Mouse (Mus musculus): ENCODE data around the gene Ksr1.

The Ksr1 gene

GRCm38 (mm10) chr11:79146331-79146767, at the start of gene Ksr1:
Gene Ksr1 (minus strand): TSS chr11:79146407.
- DNase-seq: peak; percentile 93

- peak; percentile 61 for DNase-seq
Measured at GRCm38 (mm10) chr11:79192176-79192575, 46.0 kb upstream of the Ksr1 start.

- no peak for DNase-seq
Measured at GRCm38 (mm10) chr11:79191214-79191613, 45.0 kb upstream of the Ksr1 start.

GRCm38 (mm10) chr11:79190257-79190656, 44.0 kb upstream of the Ksr1 start:
- no peak for DNase-seq

- no peak for DNase-seq
Measured at GRCm38 (mm10) chr11:79188176-79188575, 42.0 kb upstream of the Ksr1 start.

GRCm38 (mm10) chr11:79187291-79187690, 41.1 kb upstream of the Ksr1 start:
- no peak for DNase-seq

DNA sequence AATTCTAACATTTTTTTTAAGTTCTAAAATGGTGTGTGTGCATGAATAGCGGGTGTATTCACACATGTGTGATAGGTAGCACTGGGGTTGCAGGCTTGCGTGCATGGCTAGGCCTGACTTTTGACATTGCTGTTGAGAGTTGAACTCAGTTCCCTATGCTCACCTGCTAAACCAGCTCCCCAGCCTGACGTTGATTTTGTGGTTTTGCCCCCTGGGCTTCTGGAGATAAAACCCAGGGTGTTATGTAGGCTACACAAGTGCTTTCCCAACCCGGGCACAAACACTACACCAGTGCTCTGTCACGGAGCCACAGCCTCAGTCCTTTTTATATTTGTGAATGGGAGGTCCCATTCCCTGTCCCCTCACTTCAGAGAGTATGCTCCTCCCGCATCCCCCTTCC, 39.5 kb upstream of the Ksr1 start:
- DNase-seq: no peak

DNA sequence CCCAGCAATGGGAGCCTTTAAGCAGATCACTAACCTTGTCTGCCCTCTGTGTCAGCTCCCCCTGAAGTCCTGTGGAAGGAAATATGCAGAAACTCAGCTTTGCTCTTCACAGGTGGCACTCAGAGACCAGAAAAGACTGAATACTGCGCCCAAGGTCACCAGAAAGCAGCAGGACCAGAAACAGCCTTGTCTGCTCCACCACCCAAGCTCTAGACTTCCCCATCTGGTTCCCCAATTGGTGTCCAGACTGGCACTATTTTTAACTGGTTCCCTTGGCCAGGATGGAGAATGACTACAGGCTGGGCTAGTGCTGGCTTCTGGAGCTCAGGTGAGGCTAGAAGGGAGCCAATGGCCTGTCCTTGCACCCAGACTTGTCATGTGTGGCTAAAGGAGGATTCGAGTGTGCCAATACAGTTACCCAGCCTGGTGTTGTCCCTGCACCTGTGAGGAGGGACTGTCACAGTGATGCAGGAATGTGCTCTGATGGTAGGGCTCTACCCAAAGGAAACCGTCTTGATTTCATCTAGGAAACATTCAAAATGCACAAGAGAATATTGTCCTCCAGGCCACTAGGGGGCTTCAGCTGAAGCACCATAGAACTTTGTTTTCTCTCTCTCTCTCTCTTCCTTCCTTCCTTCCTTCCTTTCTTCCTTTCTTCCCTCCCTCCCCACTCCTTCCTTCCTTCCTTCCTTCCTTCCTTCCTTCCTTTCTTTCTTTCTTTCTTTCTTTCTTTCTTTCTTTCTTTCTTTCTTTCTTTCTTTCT, 38.1 kb upstream of the Ksr1 start:
- no peak for DNase-seq

- no peak for DNase-seq
Measured at GRCm38 (mm10) chr11:79183400-79183799, 37.2 kb upstream of the Ksr1 start.

DNA sequence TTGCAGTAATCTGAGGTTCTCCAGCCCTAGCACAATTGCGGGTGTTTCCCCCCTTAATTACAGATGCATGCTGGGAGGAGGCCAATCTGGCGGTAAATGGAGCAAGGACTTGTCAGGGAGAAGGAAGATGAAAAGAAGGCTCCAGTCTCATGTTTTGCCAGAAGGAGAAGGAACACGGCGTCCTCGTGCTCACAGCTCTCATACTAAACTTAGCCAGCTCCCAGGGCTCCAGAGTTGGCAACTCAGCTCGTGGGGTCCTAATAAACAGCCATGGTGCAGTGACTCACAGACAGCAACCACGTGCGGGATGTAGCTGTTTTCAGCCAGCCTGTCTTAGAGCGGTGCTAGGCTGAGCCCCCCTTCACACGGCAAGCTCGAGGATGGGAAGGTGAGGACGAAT, 36.7 kb upstream of the Ksr1 start:
- DNase-seq: no peak

DNA sequence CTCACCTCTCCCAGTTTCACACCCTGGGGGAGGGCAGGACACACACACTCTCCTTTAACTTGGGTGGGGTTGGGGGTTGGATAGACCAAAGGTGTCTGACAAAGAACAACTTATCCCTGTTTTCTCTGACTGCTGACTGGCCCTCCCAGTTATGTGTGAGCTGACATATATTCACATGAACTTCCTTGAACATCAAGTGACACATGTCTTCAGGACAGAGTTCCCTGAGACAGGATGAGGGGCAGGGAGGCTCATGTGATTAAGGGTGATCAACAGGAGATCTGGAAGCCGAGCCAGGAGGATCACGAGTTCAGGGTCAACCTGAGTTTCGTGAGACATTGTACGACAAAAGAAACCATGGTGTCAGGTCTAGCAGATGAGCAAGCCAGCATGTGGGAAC, 35.7 kb upstream of the Ksr1 start:
- DNase-seq: no peak

DNA sequence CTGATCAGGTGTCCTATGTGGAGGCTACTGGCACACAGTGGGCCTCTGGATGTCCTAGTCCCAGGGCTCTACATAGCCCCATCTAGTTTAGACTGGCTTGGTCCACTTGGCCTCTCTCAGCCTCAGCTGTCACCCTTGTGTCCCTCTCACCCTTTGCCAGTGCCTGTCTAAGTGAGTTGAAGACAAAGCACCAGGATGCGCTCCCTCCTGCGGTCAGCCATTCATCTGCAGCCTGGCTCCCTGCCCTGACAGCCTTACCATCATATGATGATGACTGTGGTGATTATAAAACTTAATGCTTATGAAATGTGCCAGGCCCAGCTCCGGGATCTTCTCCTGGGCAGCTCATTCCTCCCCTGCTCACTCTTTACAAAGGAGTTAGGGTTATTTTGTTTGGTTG, 30.5 kb upstream of the Ksr1 start:
- no peak for DNase-seq

- no peak for DNase-seq
Measured at GRCm38 (mm10) chr11:79172054-79172453, 25.8 kb upstream of the Ksr1 start.

DNA sequence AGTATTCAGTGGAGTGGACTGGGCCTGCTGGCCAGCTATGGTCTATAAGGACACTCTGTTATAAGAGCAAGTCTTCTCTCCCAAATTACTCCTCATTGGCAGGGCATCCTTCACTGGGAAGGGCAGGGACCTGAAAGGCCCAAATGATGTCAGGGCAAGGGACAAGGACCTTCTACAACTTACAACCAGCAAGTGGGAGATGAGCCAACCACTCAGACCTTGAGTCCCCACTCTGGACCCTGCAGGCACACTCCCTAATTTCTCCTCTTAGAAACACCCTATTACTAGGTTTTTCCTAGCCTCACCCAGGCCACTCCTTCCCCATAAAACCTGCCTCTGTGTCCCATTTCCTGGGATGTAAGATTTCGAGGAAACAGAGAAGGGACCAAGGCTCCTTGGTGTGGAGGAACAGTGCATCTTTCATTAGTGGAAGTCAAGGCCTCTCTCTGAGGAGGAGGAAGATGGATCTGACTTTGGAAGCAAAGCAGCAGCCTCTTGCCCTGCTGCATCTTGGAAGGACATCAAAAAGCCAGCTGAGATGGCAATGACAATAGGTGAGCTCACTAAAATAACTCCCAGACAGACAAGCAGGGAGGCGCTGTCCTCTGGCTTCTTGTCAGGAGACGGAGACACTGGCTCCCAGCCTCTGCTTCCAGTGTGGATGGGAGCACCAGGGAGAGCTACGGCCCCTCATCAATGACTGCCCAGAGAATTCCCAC, 20.5 kb upstream of the Ksr1 start:
- DNase-seq: no peak

GRCm38 (mm10) chr11:79161077-79161758, 15.0 kb upstream of the Ksr1 start:
- DNase-seq: no peak

- DNase-seq: no peak
Measured at GRCm38 (mm10) chr11:79160127-79160526, 13.9 kb upstream of the Ksr1 start.

DNA sequence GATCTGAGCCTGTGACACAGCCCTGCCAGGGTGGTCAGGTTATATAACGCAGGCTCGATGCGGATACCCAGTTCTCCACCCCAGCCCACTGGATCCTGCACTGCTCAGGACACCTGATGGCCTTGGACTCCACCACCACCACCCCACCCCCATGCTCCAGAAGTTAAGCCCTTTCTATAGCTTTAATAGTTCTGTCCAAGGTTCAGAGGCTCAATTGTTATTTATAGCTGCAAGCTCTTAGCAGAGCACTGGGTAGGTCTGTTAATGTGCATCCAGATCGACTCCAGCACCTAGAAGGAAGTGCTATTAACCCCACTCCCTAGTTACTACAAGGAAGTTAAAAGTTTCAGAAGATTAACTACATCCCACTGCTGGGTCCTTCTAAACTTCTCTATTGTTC, 11.5 kb upstream of the Ksr1 start:
- DNase-seq: no peak

DNA sequence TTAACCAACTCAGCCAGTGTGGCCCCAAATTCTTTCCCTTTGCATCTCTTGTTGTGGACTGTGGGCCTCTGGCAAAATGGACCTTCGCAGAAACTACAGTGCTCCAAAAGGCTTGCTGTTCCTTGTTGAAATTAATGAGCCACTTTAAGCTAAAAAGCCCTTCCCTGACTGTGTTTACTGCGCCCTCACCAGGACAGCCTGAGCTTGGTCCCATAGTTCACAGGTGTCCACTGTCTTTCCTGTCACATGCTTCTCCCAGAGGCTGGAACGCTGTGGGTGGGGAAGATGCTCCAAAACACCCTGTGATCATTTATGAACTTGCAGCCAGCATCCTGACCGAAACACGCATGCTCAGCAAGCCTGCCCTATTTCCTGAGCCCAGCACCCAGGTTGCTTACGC, 9.1 kb upstream of the Ksr1 start:
- DNase-seq: no peak

- DNase-seq: no peak
Measured at GRCm38 (mm10) chr11:79152696-79153095, 6.5 kb upstream of the Ksr1 start.

DNA sequence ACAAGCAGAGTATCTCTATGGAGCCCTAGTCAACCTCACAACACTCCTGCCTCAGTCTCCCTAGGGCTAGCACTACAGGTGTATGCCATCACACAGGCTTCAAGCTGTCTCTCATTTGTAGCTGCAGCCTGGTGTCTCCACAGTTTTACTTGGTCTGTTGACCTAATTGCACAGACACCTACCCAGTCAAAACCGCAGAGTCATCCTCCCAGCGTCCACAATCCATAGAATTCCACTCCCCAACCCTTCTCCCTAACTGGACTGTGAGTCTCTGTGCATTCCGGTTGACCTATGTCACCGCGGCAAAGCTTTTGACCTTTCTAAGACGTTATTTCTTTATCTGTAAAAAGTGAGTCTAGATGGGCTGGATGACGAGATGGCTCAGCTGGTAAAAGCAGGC, 5.7 kb upstream of the Ksr1 start:
- no peak for DNase-seq

DNA sequence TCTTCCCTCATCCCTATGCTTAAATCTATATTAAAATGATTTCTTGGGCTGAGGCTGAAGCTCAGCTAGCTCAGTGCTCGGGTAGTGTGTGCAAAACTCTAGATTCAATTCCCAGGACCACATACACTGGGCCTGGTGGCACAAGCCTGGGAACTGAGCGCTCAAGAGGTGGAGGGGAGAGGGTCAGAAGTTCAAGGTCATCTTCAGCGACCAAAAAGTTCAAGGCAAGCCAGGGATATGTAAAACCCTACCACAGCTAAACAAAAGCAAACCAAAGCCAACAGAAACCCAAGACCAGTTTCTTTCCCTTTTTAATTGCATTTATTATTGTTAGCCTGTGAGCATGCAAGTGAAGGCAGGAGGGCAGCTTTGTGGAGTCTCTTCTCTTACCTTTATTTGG, 4.1 kb upstream of the Ksr1 start:
- no peak for DNase-seq

- no peak for DNase-seq
Measured at GRCm38 (mm10) chr11:79149295-79149694, 3.1 kb upstream of the Ksr1 start.

DNA sequence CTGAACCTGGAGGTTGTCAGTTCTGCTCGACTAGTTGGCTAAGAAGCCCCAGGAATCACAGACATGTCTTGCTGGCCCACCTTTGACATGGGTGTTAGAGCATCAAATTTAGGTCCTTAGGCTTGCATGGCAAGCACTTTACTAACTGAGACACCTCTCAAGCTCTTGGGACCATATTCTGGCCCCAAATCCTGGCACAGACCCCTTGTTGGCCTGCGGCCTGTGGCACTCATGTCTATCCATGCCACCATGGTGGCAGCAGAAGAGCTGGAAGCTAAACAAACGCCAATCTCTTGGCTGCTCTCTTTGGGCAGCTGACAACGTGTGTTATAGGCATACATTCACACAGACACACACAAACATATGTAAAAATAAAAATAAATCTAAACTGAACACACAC, 2.6 kb upstream of the Ksr1 start:
- DNase-seq: no peak

Measured in liver (tissue).